In the genomic region with DNA sequence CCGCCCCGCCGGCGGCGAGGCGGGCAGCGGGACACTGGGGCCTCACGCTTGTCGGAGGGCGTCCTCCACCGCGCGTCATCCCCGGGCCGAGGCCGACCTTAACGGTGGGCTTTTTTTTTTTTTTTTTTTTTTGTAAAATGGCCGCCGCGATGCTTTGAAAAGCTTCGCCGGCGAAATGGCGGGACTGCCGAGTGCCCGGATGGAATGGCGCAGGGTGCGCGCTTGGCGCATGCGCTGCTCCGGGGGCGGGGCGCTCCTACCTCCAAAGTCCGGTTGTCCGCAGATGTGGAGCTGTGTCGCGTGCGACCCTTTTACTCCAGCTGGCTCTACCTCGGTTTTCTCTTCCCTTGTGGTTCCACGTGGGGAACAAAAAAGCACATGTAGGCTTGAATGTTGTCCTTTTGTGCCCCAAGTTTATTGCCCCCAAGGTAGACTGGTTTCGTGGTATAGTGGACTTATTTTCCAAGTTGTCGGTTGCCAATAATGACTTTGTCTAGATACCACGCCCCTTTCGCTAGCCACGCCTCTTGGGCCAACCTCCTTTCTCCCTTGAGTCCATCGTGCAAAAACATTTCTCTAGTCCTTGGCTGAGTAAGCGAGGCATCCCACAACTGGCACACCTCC, we compare ENCODE assay signal across 8 mouse cellular contexts. TPM values are rescaled to one million over a fixed set of nuclear protein-coding genes. Genes with fewer than 3 reads are reported as not detected.
DNase-seq lines count a peak whose midpoint lies in the region; ATAC-seq and TF ChIP-seq lines count a peak whose summit lies in the region.

No protein-coding gene starts in this region.

- peak overlapping the region; percentile 87 for H3K4me3 ChIP-seq in embryonic facial prominence, embryonic 13.5 days
- H3K4me3 ChIP-seq in heart, embryonic 10.5 days: peak overlapping the region; percentile 92
- H3K4me3 ChIP-seq in kidney, embryonic 15.5 days (replicated peaks): peak overlapping the region; percentile 91
- peak overlapping the region; percentile 76 to 84 for H3K4me3 ChIP-seq in liver, embryonic 14.5 days (ENCODE audit: insufficient read depth in 1 of 2, low read depth in 2 of 2, low read length in 2 of 2)
- H3K4me3 ChIP-seq in stomach, embryonic 15.5 days (replicated peaks): peak overlapping the region; percentile 86

- peaks cover 28% of the 10 kb centered on the region for H3K36me3 ChIP-seq in embryonic facial prominence, embryonic 13.5 days
- H3K36me3 ChIP-seq in heart, embryonic 10.5 days: peaks cover 29% of the 10 kb centered on the region
- peaks cover 29% of the 10 kb centered on the region for H3K36me3 ChIP-seq in kidney, embryonic 15.5 days
- H3K36me3 ChIP-seq in liver, embryonic 14.5 days (replicated peaks; ENCODE audit: control insufficient read depth, insufficient read depth, low read depth): peaks cover 19% of the 10 kb centered on the region
- peaks cover 27% of the 10 kb centered on the region for H3K36me3 ChIP-seq in stomach, embryonic 15.5 days

- peak; percentile 97 for DNase-seq in 416B (ENCODE audit: low read depth)
- DNase-seq in adrenal gland, postnatal 36 days: peak; percentile 95 to 97
- DNase-seq in heart, embryonic 10.5 days (ENCODE audit: low spot score): peak; percentile 96
- peak; percentile 82 to 87 (median 84) for DNase-seq in liver, embryonic 14.5 days (ENCODE audit: low read depth in 3 of 3, low spot score in 3 of 3)
- peak; percentile 98 for DNase-seq in neural tube, embryonic 10.5 days (ENCODE audit: extremely low spot score, low spot score)

- H3K4me1 ChIP-seq in embryonic facial prominence, embryonic 13.5 days: peaks cover 73% of the 10 kb centered on the region
- peaks cover 70% of the 10 kb centered on the region for H3K4me1 ChIP-seq in heart, embryonic 10.5 days
- H3K4me1 ChIP-seq in kidney, embryonic 15.5 days: peaks cover 83% of the 10 kb centered on the region
- H3K4me1 ChIP-seq in liver, embryonic 14.5 days (replicated peaks; ENCODE audit: control insufficient read depth in 2 of 2, insufficient read depth in 2 of 2, low read length in 1 of 2): peaks cover 27 to 28% of the 10 kb centered on the region in 2 experiments
- H3K4me1 ChIP-seq in stomach, embryonic 15.5 days: peaks cover 68% of the 10 kb centered on the region

- under 1% methylated on average over 48 of the region's 48 CpGs for WGBS in embryonic facial prominence, embryonic 13.5 days
- under 1% methylated on average over 48 of the region's 48 CpGs for WGBS in heart, embryonic 10.5 days
- under 1% methylated on average over 47 of the region's 48 CpGs for WGBS in kidney, embryonic 15.5 days
- WGBS in liver, embryonic 14.5 days (ENCODE audit: insufficient replicate concordance): under 1% methylated on average over 48 of the region's 48 CpGs
- under 1% methylated on average over 46 of the region's 48 CpGs for WGBS in stomach, embryonic 15.5 days

- no peak for TF ChIP-seq CTCF in liver, embryonic 14.5 days (IDR thresholded peaks at IDR 0.05; ENCODE audit: low read depth)

- H3K27me3 ChIP-seq in embryonic facial prominence, embryonic 13.5 days: no peaks in the 10 kb centered on the region
- no peaks in the 10 kb centered on the region for H3K27me3 ChIP-seq in heart, embryonic 10.5 days (ENCODE audit: insufficient read depth, poor library complexity, severe bottlenecking)
- no peaks in the 10 kb centered on the region for H3K27me3 ChIP-seq in kidney, embryonic 15.5 days
- no peaks in the 10 kb centered on the region for H3K27me3 ChIP-seq in liver, embryonic 14.5 days (ENCODE audit: control insufficient read depth, insufficient read depth, low read length)
- H3K27me3 ChIP-seq in stomach, embryonic 15.5 days (replicated peaks): no peaks in the 10 kb centered on the region

- H3K4me2 ChIP-seq in embryonic facial prominence, embryonic 13.5 days: peak overlapping the region; percentile 78
- H3K4me2 ChIP-seq in kidney, embryonic 15.5 days: peak overlapping the region; percentile 77
- peak overlapping the region; percentile 85 for H3K4me2 ChIP-seq in liver, embryonic 14.5 days (ENCODE audit: low read depth)
- peak overlapping the region; percentile 66 for H3K4me2 ChIP-seq in stomach, embryonic 15.5 days

- TF ChIP-seq EP300 in liver, embryonic 14.5 days (IDR thresholded peaks at IDR 0.05; ENCODE audit: low read depth): no peak

- H3K9ac ChIP-seq in embryonic facial prominence, embryonic 13.5 days: peak overlapping the region; percentile 98
- peak overlapping the region; percentile 99 for H3K9ac ChIP-seq in kidney, embryonic 15.5 days
- H3K9ac ChIP-seq in liver, embryonic 14.5 days (replicated peaks): peak overlapping the region; percentile 88
- H3K9ac ChIP-seq in stomach, embryonic 15.5 days: peak overlapping the region; percentile 97

- H3K27ac ChIP-seq in embryonic facial prominence, embryonic 13.5 days: peak overlapping the region; percentile 99
- peak overlapping the region; percentile 100 for H3K27ac ChIP-seq in heart, embryonic 10.5 days
- H3K27ac ChIP-seq in kidney, embryonic 15.5 days: peak overlapping the region; percentile 100
- H3K27ac ChIP-seq in liver, embryonic 14.5 days: peak overlapping the region; percentile 88
- H3K27ac ChIP-seq in stomach, embryonic 15.5 days: peak overlapping the region; percentile 100

- peak; percentile 17 for ATAC-seq in embryonic facial prominence, embryonic 13.5 days (ENCODE audit: insufficient number of reproducible peaks, insufficient read depth, low FRiP score, low TSS enrichment, low read depth)
- peak; percentile 54 for ATAC-seq in kidney, embryonic 15.5 days (replicated peaks; ENCODE audit: low FRiP score)
- peak; percentile 61 for ATAC-seq in liver, embryonic 14.5 days (ENCODE audit: insufficient read depth)
- peak; percentile 28; the same call in 1 of the 2 replicates for ATAC-seq in stomach, embryonic 15.5 days (ENCODE audit: insufficient read depth, low FRiP score, low read depth)

- H3K9me3 ChIP-seq in embryonic facial prominence, embryonic 13.5 days: no peaks in the 10 kb centered on the region
- H3K9me3 ChIP-seq in heart, embryonic 10.5 days: no peaks in the 10 kb centered on the region
- H3K9me3 ChIP-seq in kidney, embryonic 15.5 days (replicated peaks): no peaks in the 10 kb centered on the region
- H3K9me3 ChIP-seq in liver, embryonic 14.5 days (ENCODE audit: control insufficient read depth, low read length): no peaks in the 10 kb centered on the region; the same call in 1 of the 2 replicates
- no peaks in the 10 kb centered on the region for H3K9me3 ChIP-seq in stomach, embryonic 15.5 days

RNA-seq across cellular contexts. Expression of gene Cirbp, which starts 2.4 kb away (rescaled TPM):
- total RNA-seq in adrenal gland, postnatal 36 days (2021): 100 to 1,000 TPM in 1 of 2 experiments, 10 to 100 TPM in 1; 35.0 to 104 TPM
- 142 and 162 TPM in 2 replicates for polyA plus RNA-seq in embryonic facial prominence, embryonic 13.5 days (2015; fragmentation: Nextera tagmentation; extraction: Ambion mirVana)
- 85.7 and 98.0 TPM in 2 replicates for polyA plus RNA-seq in heart, embryonic 10.5 days (2016; fragmentation: Nextera tagmentation; extraction: Ambion mirVana)
- 95.1 and 111 TPM in 2 replicates for polyA plus RNA-seq in kidney, embryonic 15.5 days (2015; fragmentation: Nextera tagmentation; extraction: Ambion mirVana)
- polyA plus RNA-seq in liver, embryonic 14.5 days (2012; rRNA removed): 19.4 and 19.8 TPM in 2 replicates
- polyA plus RNA-seq in liver, embryonic 14.5 days (2014; fragmentation: Nextera tagmentation; extraction: Ambion mirVana): 10.1 and 10.7 TPM in 2 replicates
- polyA plus RNA-seq in stomach, embryonic 15.5 days (2015; fragmentation: Nextera tagmentation; extraction: Ambion mirVana): 90.3 and 103 TPM in 2 replicates

RNA-seq across cellular contexts. Expression of gene 1600002K03Rik, which starts 4.6 kb away (rescaled TPM):
- total RNA-seq in adrenal gland, postnatal 36 days (2021): 10 to 100 TPM; 16.8 to 19.1 TPM
- polyA plus RNA-seq in embryonic facial prominence, embryonic 13.5 days (2015; fragmentation: Nextera tagmentation; extraction: Ambion mirVana): 11.0 and 11.6 TPM in 2 replicates
- 11.7 and 13.9 TPM in 2 replicates for polyA plus RNA-seq in heart, embryonic 10.5 days (2016; fragmentation: Nextera tagmentation; extraction: Ambion mirVana)
- polyA plus RNA-seq in kidney, embryonic 15.5 days (2015; fragmentation: Nextera tagmentation; extraction: Ambion mirVana): 11.2 and 13.2 TPM in 2 replicates
- 6.8 and 6.9 TPM in 2 replicates for polyA plus RNA-seq in liver, embryonic 14.5 days (2012; rRNA removed)
- polyA plus RNA-seq in liver, embryonic 14.5 days (2014; fragmentation: Nextera tagmentation; extraction: Ambion mirVana): 10.6 and 13.2 TPM in 2 replicates
- polyA plus RNA-seq in stomach, embryonic 15.5 days (2015; fragmentation: Nextera tagmentation; extraction: Ambion mirVana): 17.5 and 19.7 TPM in 2 replicates

RNA-seq across cellular contexts. Expression of gene Efna2, which starts 11.1 kb away (rescaled TPM):
- total RNA-seq in adrenal gland, postnatal 36 days (2021): 1 to 10 TPM; 2.4 to 3.2 TPM
- polyA plus RNA-seq in embryonic facial prominence, embryonic 13.5 days (2015; fragmentation: Nextera tagmentation; extraction: Ambion mirVana): 26.8 and 38.8 TPM in 2 replicates
- 14.9 and 20.6 TPM in 2 replicates for polyA plus RNA-seq in heart, embryonic 10.5 days (2016; fragmentation: Nextera tagmentation; extraction: Ambion mirVana)
- polyA plus RNA-seq in kidney, embryonic 15.5 days (2015; fragmentation: Nextera tagmentation; extraction: Ambion mirVana): 15.4 and 17.0 TPM in 2 replicates
- 0.40 and 0.47 TPM in 2 replicates for polyA plus RNA-seq in liver, embryonic 14.5 days (2012; rRNA removed)
- 0.51 and 0.52 TPM in 2 replicates for polyA plus RNA-seq in liver, embryonic 14.5 days (2014; fragmentation: Nextera tagmentation; extraction: Ambion mirVana)
- 15.7 TPM in 2 replicates for polyA plus RNA-seq in stomach, embryonic 15.5 days (2015; fragmentation: Nextera tagmentation; extraction: Ambion mirVana)

RNA-seq across cellular contexts. Expression of gene Midn, which starts 20.1 kb away (rescaled TPM):
- total RNA-seq in adrenal gland, postnatal 36 days (2021): 100 to 1,000 TPM; 104 to 188 TPM
- polyA plus RNA-seq in embryonic facial prominence, embryonic 13.5 days (2015; fragmentation: Nextera tagmentation; extraction: Ambion mirVana): 21.2 and 25.7 TPM in 2 replicates
- polyA plus RNA-seq in heart, embryonic 10.5 days (2016; fragmentation: Nextera tagmentation; extraction: Ambion mirVana): 16.1 and 24.4 TPM in 2 replicates
- 18.8 and 19.5 TPM in 2 replicates for polyA plus RNA-seq in kidney, embryonic 15.5 days (2015; fragmentation: Nextera tagmentation; extraction: Ambion mirVana)
- 9.1 and 10.3 TPM in 2 replicates for polyA plus RNA-seq in liver, embryonic 14.5 days (2012; rRNA removed)
- 5.1 and 5.7 TPM in 2 replicates for polyA plus RNA-seq in liver, embryonic 14.5 days (2014; fragmentation: Nextera tagmentation; extraction: Ambion mirVana)
- polyA plus RNA-seq in stomach, embryonic 15.5 days (2015; fragmentation: Nextera tagmentation; extraction: Ambion mirVana): 16.0 and 19.8 TPM in 2 replicates

RNA-seq across cellular contexts. Expression of gene Cbarp, which starts 27.5 kb away (rescaled TPM):
- 100 to 1,000 TPM in 1 of 2 experiments, 10 to 100 TPM in 1; 57.5 to 205 TPM for total RNA-seq in adrenal gland, postnatal 36 days (2021)
- 6.8 and 9.8 TPM in 2 replicates for polyA plus RNA-seq in embryonic facial prominence, embryonic 13.5 days (2015; fragmentation: Nextera tagmentation; extraction: Ambion mirVana)
- polyA plus RNA-seq in heart, embryonic 10.5 days (2016; fragmentation: Nextera tagmentation; extraction: Ambion mirVana): 2.0 and 4.0 TPM in 2 replicates
- polyA plus RNA-seq in kidney, embryonic 15.5 days (2015; fragmentation: Nextera tagmentation; extraction: Ambion mirVana): 5.7 and 6.1 TPM in 2 replicates
- polyA plus RNA-seq in liver, embryonic 14.5 days (2012; rRNA removed): 1.8 and 2.2 TPM in 2 replicates
- 0.42 and 1.1 TPM in 2 replicates for polyA plus RNA-seq in liver, embryonic 14.5 days (2014; fragmentation: Nextera tagmentation; extraction: Ambion mirVana)
- polyA plus RNA-seq in stomach, embryonic 15.5 days (2015; fragmentation: Nextera tagmentation; extraction: Ambion mirVana): 5.1 and 6.7 TPM in 2 replicates

Comparison
In these comparisons a context has a peak if more than half of its experiments do, and no peak if none do; other contexts are left out.
1. Peak in every context shown above with its lines: DNase-seq, ATAC-seq, H3K4me3 ChIP-seq and H3K27ac ChIP-seq.
2. RNA of gene Efna2, which starts 11.1 kb away (polyA plus RNA-seq): 26.8 to 38.8 TPM in embryonic facial prominence, embryonic 13.5 days, 14.9 to 20.6 TPM in heart, embryonic 10.5 days, 15.4 to 17.0 TPM in kidney, embryonic 15.5 days and 15.7 TPM in stomach, embryonic 15.5 days; 0.40 to 0.52 TPM in liver, embryonic 14.5 days; every median in the first group is over 10 times any median in the second.